Mouse (Mus musculus): ENCODE data around the gene Tet2.

DNA sequence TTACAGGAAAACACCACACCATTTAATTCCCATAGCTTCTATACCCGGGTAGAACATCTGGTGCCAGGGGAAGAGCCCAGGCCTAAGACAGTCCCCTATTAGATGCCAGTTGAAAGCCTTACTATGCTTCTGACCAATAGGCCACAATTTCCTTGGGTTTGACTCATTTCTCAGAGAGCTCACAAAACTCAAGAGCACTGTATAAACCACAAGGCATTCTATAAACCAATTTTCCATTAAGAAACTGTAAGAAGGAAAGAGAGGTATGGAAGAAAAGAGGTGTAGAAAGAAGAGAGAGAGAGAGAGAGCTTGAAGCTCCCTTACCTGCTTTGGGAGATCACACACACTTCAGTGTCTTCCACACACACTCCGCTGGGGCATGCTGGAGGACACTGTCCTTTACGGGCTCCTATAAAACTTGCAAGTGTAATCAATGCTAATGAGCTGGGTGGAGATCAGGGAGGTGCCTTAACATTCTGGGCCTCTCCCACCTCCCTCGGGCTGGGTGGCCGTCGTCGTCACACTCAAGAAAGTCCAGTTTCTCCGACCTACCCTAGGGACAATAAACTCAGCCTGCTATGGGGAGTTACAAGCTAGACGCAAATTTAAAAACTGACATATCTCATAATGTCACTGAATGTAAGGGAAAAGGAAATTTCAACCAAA is 38.5 kb downstream of the Tet2 start:
- no peak for TF ChIP-seq GATA1 (IDR thresholded peaks at IDR 0.05; ENCODE audit: borderline replicate concordance, low read length)
- TF ChIP-seq FLI1 (IDR thresholded peaks at IDR 0.05; ENCODE audit: low read length), result no peak

All from megakaryocyte, embryonic 14.5 days (primary cell).